Mouse (Mus musculus) layer of hippocampus, postnatal 36 days (tissue): ENCODE results near the gene Slc30a2. TPM values are rescaled to one million over a fixed set of nuclear protein-coding genes. Genes with fewer than 3 reads are reported as not detected.
"Not testable (repeated sequence)": the region's sequence is repeated elsewhere in the genome, so short reads cannot be mapped to it uniquely, and the experiment has no call there.

Experiments used
- DNase-seq, 2 experiments: peaks; one replicate each; pipeline ENCODE4 v3.0.0; 2022
- total RNA-seq, 2 experiments: library from RNA; stranded (reverse); gene quantifications; 2 replicates each; pipeline ENCODE4 v1.2.3; 2021

Slc30a2 gene
- total RNA-seq, 2 experiments from 2014 or later, result not detected

GRCm38 (mm10) chr4:134361215-134361614 lies 18.2 kb downstream of the Slc30a2 start:
- DNase-seq, result no peak

DNA sequence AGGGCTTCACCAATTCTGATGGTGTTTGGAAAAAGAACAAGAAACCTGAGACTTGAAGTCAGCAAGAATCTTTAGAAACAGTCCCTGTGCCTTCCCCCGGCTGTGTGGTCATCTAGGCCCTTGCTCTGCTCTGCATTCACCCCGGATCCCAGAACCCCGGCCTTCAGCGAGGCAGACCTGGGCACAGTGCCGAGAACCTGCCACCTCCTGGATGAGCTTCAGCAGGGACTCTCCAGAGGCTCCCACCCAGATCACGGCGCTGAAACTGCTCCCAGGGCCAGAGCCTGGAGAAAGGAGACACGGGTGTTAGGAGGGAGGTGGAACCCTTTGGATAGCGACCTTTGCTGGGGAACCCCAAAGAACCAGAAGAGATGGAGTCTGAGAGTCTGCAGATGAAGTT lies 19.1 kb downstream of the Slc30a2 start:
- DNase-seq, result no peak

GRCm38 (mm10) chr4:134362586-134362985 lies 19.6 kb downstream of the Slc30a2 start:
- no peak for DNase-seq

DNA sequence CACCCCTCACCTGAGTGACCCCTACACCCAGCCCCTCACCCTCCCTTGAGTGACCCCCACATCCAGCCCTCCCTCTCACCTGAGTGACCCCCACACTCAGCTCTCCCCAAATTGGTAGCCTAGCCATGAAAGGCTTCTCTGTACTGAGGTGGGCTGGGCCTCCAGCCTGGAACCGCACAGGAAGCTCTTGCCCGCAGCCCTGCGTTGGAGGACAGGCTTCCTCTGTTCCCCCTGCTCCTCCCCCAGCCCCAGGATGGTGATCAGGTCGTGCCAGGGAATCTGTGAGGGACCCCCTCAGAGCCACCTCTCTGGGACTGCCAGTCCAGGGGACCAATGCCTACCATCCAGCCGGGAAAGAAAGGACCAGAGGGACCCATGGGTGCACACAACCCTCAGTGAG lies 22.3 kb downstream of the Slc30a2 start:
- no peak for DNase-seq

DNA sequence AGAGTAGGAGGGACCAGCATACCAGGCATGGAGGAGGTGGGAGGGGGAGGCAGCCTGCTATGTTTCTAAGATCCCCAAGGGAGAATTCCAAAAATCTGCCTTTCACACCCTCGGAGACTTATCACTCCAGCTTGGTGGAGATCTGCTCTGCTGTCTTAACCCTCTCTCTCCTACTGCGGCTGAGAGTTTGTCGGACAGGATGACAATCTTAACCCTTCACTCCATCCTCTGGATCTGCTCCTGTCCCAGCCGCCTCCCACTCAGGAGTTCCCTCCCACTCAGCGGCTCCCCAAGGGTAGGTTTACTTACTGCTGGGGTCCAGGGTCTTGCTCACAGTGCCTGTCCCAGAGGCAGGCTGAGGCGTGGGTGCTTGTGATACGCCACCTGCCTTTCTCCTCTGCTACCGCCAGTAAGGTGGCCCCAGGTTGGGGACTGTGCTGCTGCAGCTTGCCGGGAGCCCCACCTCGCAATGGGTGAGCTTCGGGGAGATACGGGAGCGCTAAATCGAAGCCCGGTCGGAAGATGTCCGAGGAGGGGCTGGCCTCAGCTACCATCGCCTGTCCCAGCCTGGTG lies 27.8 kb downstream of the Slc30a2 start:
- peak; percentile 65 to 67 for DNase-seq

DNA sequence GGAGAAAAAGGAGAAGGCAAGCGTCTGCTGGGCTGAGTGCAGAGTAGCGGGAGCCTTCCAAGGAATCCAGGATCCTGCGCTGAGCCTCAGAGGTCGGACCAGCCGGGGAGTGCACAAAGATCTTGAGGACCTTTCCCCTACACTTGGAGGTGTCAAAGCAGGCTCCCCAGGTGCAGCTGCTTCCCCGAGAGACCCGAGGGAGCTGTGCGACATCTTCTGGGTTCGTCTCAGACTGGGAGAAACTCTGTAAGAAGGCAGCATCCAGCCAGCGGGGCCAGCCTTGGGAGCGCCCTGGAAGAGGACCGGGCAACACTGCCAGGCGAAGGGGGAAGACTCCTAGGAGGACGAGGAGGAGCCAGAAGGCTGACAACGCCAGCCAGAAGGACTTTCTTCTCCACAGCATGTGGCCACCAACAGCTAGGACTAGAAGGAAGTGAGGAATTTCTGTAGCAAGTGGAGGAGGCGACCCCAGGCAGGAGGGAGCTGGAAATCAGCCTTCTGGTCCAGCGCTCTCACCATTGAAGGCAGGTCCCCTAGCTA lies 28.4 kb downstream of the Slc30a2 start:
- peak in 1 of 2 experiments; percentile 41 for DNase-seq

- peak; percentile 80 to 84 for DNase-seq
These were observed 29.3 kb downstream of the Slc30a2 start for GRCm38 (mm10) chr4:134372294-134372747.

DNA sequence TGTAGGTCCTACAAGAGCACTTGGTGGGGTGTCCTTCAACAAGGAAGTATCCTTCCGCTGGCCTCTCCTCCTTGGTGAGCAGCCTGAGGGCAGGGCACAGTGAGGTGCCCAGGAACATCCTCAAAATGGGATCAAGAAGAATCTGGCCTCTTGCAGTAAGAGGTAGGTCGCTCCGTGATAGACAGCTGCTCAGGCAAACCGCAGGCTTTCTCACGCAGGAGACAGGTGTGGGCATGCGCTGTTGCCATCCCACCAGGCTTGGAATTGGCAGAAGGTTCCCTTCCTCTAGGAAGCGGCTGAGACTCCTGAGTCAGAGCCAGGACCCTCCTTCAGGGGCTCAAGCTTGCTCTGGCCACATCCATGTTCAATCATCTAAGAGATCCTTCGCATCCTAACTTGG lies 30.3 kb downstream of the Slc30a2 start:
- DNase-seq, result no peak

DNA sequence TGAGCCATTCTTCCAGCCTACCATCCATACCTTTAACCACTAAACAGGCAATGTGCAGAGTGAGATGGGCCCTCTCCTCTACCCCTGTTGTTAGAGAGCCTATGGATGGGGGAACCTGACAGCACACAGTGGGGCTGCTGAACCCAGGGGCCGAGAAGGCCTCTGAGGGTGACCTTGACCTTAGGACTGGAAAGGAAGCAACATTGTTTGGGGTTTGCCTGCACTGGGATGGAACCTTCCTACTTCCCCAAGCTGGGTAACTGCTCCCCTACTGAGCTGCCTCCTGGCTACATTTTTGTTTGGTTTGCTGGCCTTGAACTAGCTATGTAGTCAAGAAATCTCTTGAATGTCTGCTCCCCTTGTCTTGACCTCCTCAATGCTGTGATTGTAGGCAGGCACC lies 31.3 kb downstream of the Slc30a2 start:
- no peak for DNase-seq

GRCm38 (mm10) chr4:134378089-134378615 lies 35.2 kb downstream of the Slc30a2 start:
- no peak for DNase-seq

GRCm38 (mm10) chr4:134379510-134379909 lies 36.5 kb downstream of the Slc30a2 start:
- no peak for DNase-seq

DNA sequence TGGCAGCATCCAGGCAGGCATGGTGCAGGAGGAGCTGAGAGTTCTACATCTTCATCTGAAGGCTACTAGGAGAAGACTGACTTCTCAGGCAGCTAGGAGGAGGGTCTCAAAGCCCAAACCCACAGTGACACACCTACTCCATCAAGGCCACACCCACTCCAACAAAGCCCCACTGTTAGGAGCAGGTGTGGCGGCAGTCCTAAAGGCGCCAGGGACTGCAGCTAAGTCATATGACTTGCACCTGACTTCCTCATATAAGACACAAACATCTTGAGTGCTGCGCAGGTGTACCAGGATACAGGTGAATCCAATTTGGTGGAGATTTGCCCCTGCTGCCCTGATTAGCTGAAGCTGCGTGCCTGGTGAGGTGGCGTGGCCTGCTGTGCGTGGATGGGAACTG lies 40.8 kb downstream of the Slc30a2 start, which contains the start of gene Extl1:
Gene Extl1, minus strand, starts transcription at position 101 of the 400 bp plus-strand sequence.
- DNase-seq, result not testable (repeated sequence)

- DNase-seq, result no peak
These were observed 44.3 kb downstream of the Slc30a2 start for GRCm38 (mm10) chr4:134387268-134387667.

DNA sequence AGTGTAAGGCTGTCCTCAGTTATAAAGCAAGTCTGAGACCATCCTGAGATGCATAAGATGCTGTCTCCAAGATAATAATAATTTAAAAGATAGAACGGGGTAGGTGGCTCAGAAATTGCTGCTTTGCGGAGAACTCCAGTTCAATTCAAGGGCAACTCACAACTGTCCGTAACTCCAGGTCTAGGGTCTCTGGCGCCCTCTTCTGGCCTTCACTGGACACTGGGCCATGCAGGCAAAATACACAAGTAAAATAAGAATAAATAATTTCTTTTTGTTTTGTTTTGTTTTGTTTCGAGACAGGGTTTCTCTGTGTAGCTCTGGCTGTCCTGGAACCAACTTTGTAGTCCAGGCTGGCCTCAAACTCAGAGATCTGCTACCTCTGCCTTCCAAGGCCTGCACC lies 45.4 kb downstream of the Slc30a2 start:
- DNase-seq, result no peak

DNA sequence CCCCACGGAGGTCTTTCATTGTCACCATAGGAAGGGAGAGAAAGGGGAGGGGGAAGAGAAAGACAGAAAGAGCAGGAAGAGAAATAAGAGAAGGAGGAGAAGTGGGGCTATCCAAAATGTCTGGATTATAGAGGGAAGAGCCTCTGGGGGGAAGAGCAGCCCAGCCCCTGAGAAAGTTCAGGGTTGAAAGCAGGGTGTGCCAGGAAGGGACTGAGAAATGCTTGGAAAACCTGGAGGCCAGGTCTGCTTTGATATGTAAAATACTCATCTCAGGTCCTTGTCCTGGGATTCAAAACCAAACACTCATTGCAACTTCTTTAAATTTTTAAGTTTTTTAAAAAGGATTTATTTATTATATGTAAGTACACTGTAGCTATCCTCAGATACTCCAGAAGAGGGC lies 48.7 kb downstream of the Slc30a2 start:
- DNase-seq, result no peak

- no peak for DNase-seq
These were observed 49.6 kb downstream of the Slc30a2 start for GRCm38 (mm10) chr4:134392595-134392994.

GRCm38 (mm10) chr4:134393026-134393425 lies 50.0 kb downstream of the Slc30a2 start:
- no peak for DNase-seq

DNA sequence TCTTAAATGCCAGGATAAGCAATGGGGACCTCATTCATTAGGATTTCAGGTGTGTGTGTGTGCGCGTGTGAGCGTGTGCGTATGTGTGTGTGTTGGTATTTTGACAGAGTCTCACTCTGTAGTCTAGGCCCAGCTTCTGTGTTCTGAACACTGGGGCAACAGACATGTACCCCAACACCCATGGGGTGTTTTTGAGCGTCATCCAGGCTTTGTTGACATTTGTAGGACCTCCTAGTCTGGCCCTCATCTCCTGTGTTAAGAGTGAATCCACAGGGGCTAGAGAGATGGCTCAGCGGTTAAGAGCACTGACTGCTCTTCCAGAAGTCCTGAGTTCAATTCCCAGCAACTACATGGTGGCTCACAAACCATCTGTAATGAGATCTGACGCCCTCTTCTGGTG lies 52.2 kb downstream of the Slc30a2 start:
- no peak for DNase-seq

- peak; percentile 93 to 94 for DNase-seq
These were observed 53.2 kb downstream of the Slc30a2 start, which contains the start of gene Pafah2 for GRCm38 (mm10) chr4:134395977-134396825. Gene Pafah2, plus strand, starts transcription at chr4:134396320.

- peak in 1 of 2 experiments; percentile 65 for DNase-seq
These were observed 54.1 kb downstream of the Slc30a2 start for GRCm38 (mm10) chr4:134397121-134397520.

- no peak for DNase-seq
These were observed 54.8 kb downstream of the Slc30a2 start for GRCm38 (mm10) chr4:134397732-134398131.

DNA sequence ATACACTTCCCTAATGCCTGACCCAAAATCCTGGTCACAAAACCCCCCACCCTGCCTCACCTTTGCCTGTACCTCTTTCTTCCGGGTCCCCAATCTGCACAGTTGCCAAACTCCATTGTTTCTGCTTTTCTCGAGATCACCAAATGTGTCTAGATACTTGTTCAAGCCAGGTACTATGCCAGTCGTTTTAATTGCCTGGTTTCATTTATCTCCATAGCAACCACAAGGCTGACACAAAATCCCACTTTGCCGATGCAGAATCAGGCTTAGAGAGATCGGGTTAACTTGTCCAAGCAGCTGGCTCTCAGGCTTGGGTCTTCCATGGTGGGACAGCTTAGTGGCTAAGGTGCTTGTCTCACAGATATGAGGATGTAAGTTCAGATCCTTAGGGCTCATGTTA lies 57.2 kb downstream of the Slc30a2 start:
- DNase-seq, result no peak

GRCm38 (mm10) chr4:134401181-134401661 lies 58.2 kb downstream of the Slc30a2 start:
- DNase-seq, result peak; percentile 66 to 69
